Comparison of ENCODE assay signal across 23 mouse cellular contexts in the genomic region with DNA sequence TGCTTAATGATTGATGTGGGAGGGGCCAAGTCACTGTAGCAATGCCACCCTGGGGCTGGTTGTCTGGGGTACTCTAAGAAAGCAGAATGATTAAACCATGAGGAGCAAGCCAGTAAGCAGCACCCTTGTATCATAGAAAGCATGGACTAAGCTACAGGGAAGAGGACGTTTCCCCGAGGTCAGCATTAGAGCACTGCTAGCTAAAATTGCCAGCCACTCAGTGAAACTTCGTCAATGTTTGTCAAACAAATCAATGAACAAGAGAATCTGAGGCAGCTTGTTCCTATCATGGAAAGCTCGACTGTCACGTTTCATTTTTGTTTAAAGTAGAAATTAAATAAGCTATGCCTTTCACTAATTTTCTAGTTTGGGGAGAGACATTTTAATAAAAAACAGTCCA.
DNase-seq lines count a peak whose midpoint lies in the region; ATAC-seq and TF ChIP-seq lines count a peak whose summit lies in the region.
"Had no signal": no experiment of that assay in that cellular context is flagged by ENCODE, and none has a peak within 500 bp of the region (broad histone marks: within the 10 kb centered on the region; RNA-seq: fewer than 3 reads in every experiment).

No protein-coding gene starts in this region.

- H3K27me3 ChIP-seq in embryonic facial prominence, embryonic 11.5 days (ENCODE audit: control insufficient read depth, insufficient read depth, low read length) = no peaks in the 10 kb centered on the region
- no peaks in the 10 kb centered on the region for H3K27me3 ChIP-seq in embryonic facial prominence, embryonic 10.5 days (replicated peaks; ENCODE audit: low read depth, poor library complexity, severe bottlenecking)
- no peaks in the 10 kb centered on the region for H3K27me3 ChIP-seq in liver, postnatal 0 days (ENCODE audit: insufficient read depth, low read length)
- no peaks in the 10 kb centered on the region for H3K27me3 ChIP-seq in liver, embryonic 11.5 days (replicated peaks; ENCODE audit: control insufficient read depth, insufficient read depth, low read length)
- H3K27me3 ChIP-seq: embryonic facial prominence, embryonic 13.5 days; forebrain, embryonic 12.5 days; forebrain, embryonic 15.5 days; hindbrain, embryonic 12.5 days; hindbrain, embryonic 15.5 days; Patski had no signal

- 53% methylated on average over 5 of the region's 5 CpGs for WGBS in embryonic facial prominence, embryonic 11.5 days
- WGBS in embryonic facial prominence, embryonic 10.5 days = 70% methylated on average over 5 of the region's 5 CpGs
- 55% methylated on average over 5 of the region's 5 CpGs for WGBS in liver, postnatal 0 days (ENCODE audit: insufficient replicate concordance)
- 70% methylated on average over 5 of the region's 5 CpGs for WGBS in liver, embryonic 11.5 days

- no peak overlapping the region for H3K4me3 ChIP-seq in embryonic facial prominence, embryonic 11.5 days (ENCODE audit: low read depth, low read length)
- no peak overlapping the region for H3K4me3 ChIP-seq in embryonic facial prominence, embryonic 10.5 days
- no peak overlapping the region for H3K4me3 ChIP-seq in liver, postnatal 0 days (ENCODE audit: low read depth, low read length)
- no peak overlapping the region for H3K4me3 ChIP-seq in liver, embryonic 11.5 days (ENCODE audit: low read depth, low read length)
- H3K4me3 ChIP-seq: embryonic facial prominence, embryonic 13.5 days; erythroblast, embryonic 14.5 days; forebrain, embryonic 12.5 days; forebrain, embryonic 15.5 days; hindbrain, embryonic 12.5 days; hindbrain, embryonic 15.5 days had no signal

- no peak overlapping the region for H3K9ac ChIP-seq in embryonic facial prominence, embryonic 11.5 days (replicated peaks; ENCODE audit: low read length)
- H3K9ac ChIP-seq in liver, postnatal 0 days (replicated peaks) = no peak overlapping the region
- no peak overlapping the region for H3K9ac ChIP-seq in liver, embryonic 11.5 days (ENCODE audit: low read depth, low read length)
- H3K9ac ChIP-seq: embryonic facial prominence, embryonic 13.5 days; forebrain, embryonic 12.5 days; forebrain, embryonic 15.5 days; hindbrain, embryonic 12.5 days; hindbrain, embryonic 15.5 days had no signal

- TF ChIP-seq EP300 in liver, postnatal 0 days (IDR thresholded peaks at IDR 0.05; ENCODE audit: low read depth) = no peak

- H3K9me3 ChIP-seq in embryonic facial prominence, embryonic 11.5 days (replicated peaks; ENCODE audit: control insufficient read depth, low read length) = no peaks in the 10 kb centered on the region
- no peaks in the 10 kb centered on the region for H3K9me3 ChIP-seq in embryonic facial prominence, embryonic 10.5 days
- no peaks in the 10 kb centered on the region for H3K9me3 ChIP-seq in liver, postnatal 0 days (ENCODE audit: low read length)
- no peaks in the 10 kb centered on the region for H3K9me3 ChIP-seq in liver, embryonic 11.5 days (ENCODE audit: control insufficient read depth, low read length)
- H3K9me3 ChIP-seq: embryonic facial prominence, embryonic 13.5 days; forebrain, embryonic 12.5 days; forebrain, embryonic 15.5 days; G1E; hindbrain, embryonic 12.5 days; hindbrain, embryonic 15.5 days had no signal

- DNase-seq in embryonic facial prominence, embryonic 11.5 days (ENCODE audit: low spot score) = peak; percentile 15
- no peak for DNase-seq in embryonic facial prominence, embryonic 10.5 days (ENCODE audit: low spot score)
- DNase-seq in liver, postnatal 0 days = no peak
- no peak for DNase-seq in liver, embryonic 11.5 days (ENCODE audit: low spot score)
- no peak for DNase-seq in urinary bladder, postnatal 10 days (ENCODE audit: low spot score)
- DNase-seq: adrenal gland, postnatal 10 days; adrenal gland, postnatal 36 days; cerebellum, adult 18-20 months; cerebellum, adult 9-10 months; cerebellum, postnatal 14 days; gastrocnemius, postnatal 10 days; gastrocnemius, postnatal 36 days; heart, adult 11 months had no signal

- no peaks in the 10 kb centered on the region for H3K4me1 ChIP-seq in embryonic facial prominence, embryonic 11.5 days (ENCODE audit: control insufficient read depth, insufficient read depth, low read length)
- H3K4me1 ChIP-seq in embryonic facial prominence, embryonic 10.5 days = no peaks in the 10 kb centered on the region; the same call in 1 of the 2 replicates
- H3K4me1 ChIP-seq in liver, postnatal 0 days (ENCODE audit: insufficient read depth) = no peaks in the 10 kb centered on the region
- no peaks in the 10 kb centered on the region for H3K4me1 ChIP-seq in liver, embryonic 11.5 days (replicated peaks; ENCODE audit: control insufficient read depth, insufficient read depth, low read length)
- H3K4me1 ChIP-seq: forebrain, embryonic 12.5 days; forebrain, embryonic 15.5 days; hindbrain, embryonic 12.5 days; hindbrain, embryonic 15.5 days had no signal

- no peak overlapping the region for H3K27ac ChIP-seq in embryonic facial prominence, embryonic 11.5 days (replicated peaks; ENCODE audit: low read depth, low read length)
- H3K27ac ChIP-seq in embryonic facial prominence, embryonic 10.5 days (replicated peaks) = no peak overlapping the region
- no peak overlapping the region for H3K27ac ChIP-seq in liver, postnatal 0 days (ENCODE audit: low read depth)
- no peak overlapping the region for H3K27ac ChIP-seq in liver, embryonic 11.5 days (ENCODE audit: low read depth, low read length)
- H3K27ac ChIP-seq: embryonic facial prominence, embryonic 13.5 days; forebrain, embryonic 12.5 days; forebrain, embryonic 15.5 days; hindbrain, embryonic 12.5 days; hindbrain, embryonic 15.5 days had no signal

- no peak for TF ChIP-seq CTCF in liver, postnatal 0 days (IDR thresholded peaks at IDR 0.05; ENCODE audit: low read depth)

- ATAC-seq in embryonic facial prominence, embryonic 11.5 days (replicated peaks; ENCODE audit: insufficient number of reproducible peaks, low FRiP score, low TSS enrichment, low read depth) = no peak
- ATAC-seq in liver, postnatal 0 days = peak; percentile 56
- no peak for ATAC-seq in liver, embryonic 11.5 days (replicated peaks; ENCODE audit: low FRiP score)
- ATAC-seq in megakaryocyte, adult 5-6 weeks (ENCODE audit: poor library complexity, severe bottlenecking) = 0 out of 2 replicates have a peak, but pooled peaks have one; percentile 35
- ATAC-seq: forebrain, embryonic 15.5 days; Patski had no signal

- H3K4me2 ChIP-seq in embryonic facial prominence, embryonic 11.5 days (ENCODE audit: low read depth, low read length) = no peak overlapping the region
- no peak overlapping the region; the same call in 1 of the 2 replicates for H3K4me2 ChIP-seq in liver, postnatal 0 days (ENCODE audit: low read depth, low read length)
- no peak overlapping the region for H3K4me2 ChIP-seq in liver, embryonic 11.5 days
- H3K4me2 ChIP-seq: embryonic facial prominence, embryonic 13.5 days; forebrain, embryonic 12.5 days; forebrain, embryonic 15.5 days; heart, embryonic 11.5 days; hindbrain, embryonic 12.5 days; hindbrain, embryonic 15.5 days had no signal

- no peaks in the 10 kb centered on the region for H3K36me3 ChIP-seq in embryonic facial prominence, embryonic 11.5 days (replicated peaks; ENCODE audit: control insufficient read depth, insufficient read depth, low read depth, low read length)
- no peaks in the 10 kb centered on the region for H3K36me3 ChIP-seq in embryonic facial prominence, embryonic 10.5 days (replicated peaks)
- H3K36me3 ChIP-seq in liver, postnatal 0 days (replicated peaks; ENCODE audit: insufficient read depth, low read length) = 0 out of 2 replicates have a peak, but pooled peaks cover 3% of the 10 kb centered on the region
- H3K36me3 ChIP-seq in liver, embryonic 11.5 days (ENCODE audit: control insufficient read depth, insufficient read depth, low read length) = no peaks in the 10 kb centered on the region
- H3K36me3 ChIP-seq: embryonic facial prominence, embryonic 13.5 days; forebrain, embryonic 12.5 days; forebrain, embryonic 15.5 days; G1E; hindbrain, embryonic 12.5 days; hindbrain, embryonic 15.5 days had no signal

Comparison
In these comparisons a context has a peak if more than half of its experiments do, and no peak if none do; other contexts are left out.
1. ATAC-seq: peak in liver, postnatal 0 days (single experiment) and megakaryocyte, adult 5-6 weeks (single experiment); none in embryonic facial prominence, embryonic 11.5 days (single experiment) and liver, embryonic 11.5 days (single experiment).